Mouse (Mus musculus) megakaryocyte, embryonic 14.5 days (primary cell): Measurements from ENCODE around the gene Tbc1d4. TPM values are rescaled to one million over a fixed set of nuclear protein-coding genes. Genes with fewer than 3 reads are reported as not detected.
A peak's percentile ranks its signal among the peaks of the same experiment; 100 is the strongest.

Experiments
- H3K27me3 ChIP-seq: replicated peaks from 2 replicates; pipeline ENCODE3; 2012; ENCODE audit warnings: inconsistent platforms
- H3K36me3 ChIP-seq: replicated peaks from 2 replicates; pipeline ENCODE3; 2012; ENCODE audit warnings: low read length, inconsistent platforms, mixed read lengths
- H3K4me1 ChIP-seq: 2 replicates; pipeline ENCODE4 v1.6.1; 2012; ENCODE audit warnings: inconsistent platforms
- H3K4me3 ChIP-seq: replicated peaks from 2 replicates; pipeline ENCODE3; 2012; ENCODE audit warnings: moderate library complexity, mild to moderate bottlenecking, inconsistent platforms
- H3K9me3 ChIP-seq: 2 replicates; pipeline ENCODE4 v1.6.1; 2012; ENCODE audit warnings: inconsistent platforms
- FLI1 ChIP-seq: IDR thresholded peaks from 2 replicates; pipeline ENCODE4 v1.6.1; 2012; ENCODE audit warnings: low read length, inconsistent platforms, mixed read lengths
- GATA1 ChIP-seq: IDR thresholded peaks from 3 replicates; pipeline ENCODE4 v1.6.1; 2012; ENCODE audit warnings: mixed read lengths, low read length, inconsistent platforms, borderline replicate concordance
- polyA plus RNA-seq: library from polyadenylated mRNA; stranded (reverse); fragments of >175 nt; gene quantifications from 2 replicates; pipeline ENCODE4 v1.2.3, GENCODE M21; 2012; ENCODE audit warnings: low replicate concordance; ENCODE audit not compliant: insufficient read depth

Tbc1d4 gene
- polyA plus RNA-seq: 1.5 TPM in 1 of 2 replicates, not detected in the other

- Histone ChIP-seq H3K4me3 (peak within 1 kb of the TSS; percentile 99), H3K9me3 (no peaks in the 10 kb centered on the region), H3K36me3 (no peaks in the 10 kb centered on the region), H3K27me3 (peaks cover 5% of the 10 kb centered on the region), H3K4me1 (peaks cover 47% of the 10 kb centered on the region)
- no peak for TF ChIP-seq FLI1
- no peak for TF ChIP-seq GATA1
Observed at GRCm38 (mm10) chr14:101608519-101609368, at the start of gene Tbc1d4. TSS of gene Tbc1d4 (minus strand) at chr14:101609191.

DNA sequence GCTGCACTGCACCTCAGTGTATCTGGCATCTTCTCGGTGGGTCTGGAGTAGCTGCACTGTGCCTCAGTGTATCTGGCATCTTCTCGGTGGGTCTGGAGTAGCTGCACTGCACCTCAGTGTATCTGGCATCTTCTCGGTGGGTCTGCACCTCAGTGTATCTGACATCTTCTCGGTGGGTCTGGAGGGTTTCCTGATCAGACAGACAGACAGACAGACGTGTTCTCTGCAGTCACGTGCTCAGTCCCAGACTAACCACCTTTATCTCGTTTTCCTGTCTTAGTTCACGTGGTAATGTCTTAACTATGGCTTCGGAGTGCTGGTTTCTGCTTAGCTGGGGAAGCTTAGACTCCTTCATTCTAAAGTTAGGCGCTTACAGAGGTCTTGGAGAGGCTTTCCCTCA lies 47.3 kb upstream of the Tbc1d4 start:
- Histone ChIP-seq H3K4me3 (peak overlapping the region; percentile 50), H3K27me3 (no peaks in the 10 kb centered on the region), H3K36me3 (peaks cover 17% of the 10 kb centered on the region), H3K9me3 (no peaks in the 10 kb centered on the region), H3K4me1 (peaks cover 59% of the 10 kb centered on the region)
- TF ChIP-seq FLI1 (no peak), GATA1 (no peak)

- TF ChIP-seq FLI1: no peak
- TF ChIP-seq GATA1: no peak
- Histone ChIP-seq H3K36me3 (peaks cover 10% of the 10 kb centered on the region), H3K4me3 (peak overlapping the region; percentile 99), H3K4me1 (peaks cover 51% of the 10 kb centered on the region), H3K27me3 (no peaks in the 10 kb centered on the region), H3K9me3 (no peaks in the 10 kb centered on the region)
Observed at GRCm38 (mm10) chr14:101654526-101654909, 45.5 kb upstream of the Tbc1d4 start.

DNA sequence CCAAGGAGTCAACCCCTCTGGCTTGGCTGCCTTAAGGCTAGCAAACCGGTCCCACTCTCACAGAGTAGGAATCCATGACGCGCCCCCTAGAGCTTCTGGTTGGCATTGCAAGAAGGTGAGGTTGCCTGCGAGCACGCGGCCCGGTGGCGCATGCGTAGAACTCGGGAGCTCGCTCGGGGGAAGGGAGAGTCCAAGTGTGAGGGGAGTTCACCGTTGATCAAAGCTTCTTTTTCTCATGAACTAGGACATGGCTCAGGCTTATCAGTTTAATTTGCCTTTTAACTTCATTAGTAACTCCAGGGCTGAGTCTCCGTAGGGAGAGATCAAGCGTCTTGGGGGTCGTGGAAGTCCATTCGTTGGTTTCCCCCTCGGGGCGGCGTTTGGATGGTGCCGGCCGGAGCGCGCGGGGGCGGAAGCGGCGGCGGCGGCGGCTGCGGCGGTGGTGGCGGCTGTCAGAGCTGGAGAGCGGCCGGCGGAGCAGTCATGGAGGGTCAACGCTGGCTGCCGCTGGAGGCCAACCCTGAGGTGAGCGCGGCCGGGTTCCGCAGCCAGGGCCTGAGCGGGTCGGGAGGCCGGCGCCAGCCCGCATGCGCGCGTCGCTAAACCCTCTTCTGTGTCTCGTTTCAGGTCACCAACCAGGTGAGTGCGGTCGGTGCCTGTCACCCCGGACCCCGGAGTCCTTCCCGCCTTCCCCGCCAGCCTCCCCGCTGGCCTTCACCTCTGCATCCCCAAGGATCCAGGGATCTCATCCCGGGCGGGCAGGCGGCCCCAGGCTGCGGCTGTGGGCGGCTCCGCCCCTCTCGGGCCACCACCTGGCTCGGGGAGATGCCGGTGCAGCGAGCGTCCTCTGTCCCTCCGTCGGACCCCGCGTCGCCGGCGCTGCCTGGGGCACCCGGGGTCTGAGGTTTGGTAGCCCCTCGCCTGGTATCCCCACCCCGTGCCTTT lies 44.9 kb upstream of the Tbc1d4 start, which contains the start of gene Uchl3:
TSS of gene Uchl3 (plus strand) at position 387 of the 945 bp plus-strand sequence.
- TF ChIP-seq GATA1 (no peak), FLI1 (no peak)
- Histone ChIP-seq H3K27me3 (no peaks in the 10 kb centered on the region), H3K4me3 (peak within 1 kb of the TSS; percentile 99), H3K36me3 (peaks cover 4% of the 10 kb centered on the region), H3K9me3 (no peaks in the 10 kb centered on the region), H3K4me1 (peaks cover 44% of the 10 kb centered on the region)

GRCm38 (mm10) chr14:101652571-101652970 lies 43.6 kb upstream of the Tbc1d4 start:
- H3K27me3 ChIP-seq: peaks cover 2% of the 10 kb centered on the region
- H3K4me1 ChIP-seq: peaks cover 35% of the 10 kb centered on the region
- no peak overlapping the region for H3K4me3 ChIP-seq
- H3K9me3 ChIP-seq: no peaks in the 10 kb centered on the region
- TF ChIP-seq FLI1 (no peak), GATA1 (no peak)
- no peaks in the 10 kb centered on the region for H3K36me3 ChIP-seq

- no peak overlapping the region for H3K4me3 ChIP-seq
- H3K4me1 ChIP-seq: peaks cover 18% of the 10 kb centered on the region
- no peaks in the 10 kb centered on the region for H3K9me3 ChIP-seq
- TF ChIP-seq FLI1 (no peak), GATA1 (no peak)
- H3K36me3 ChIP-seq: no peaks in the 10 kb centered on the region
- H3K27me3 ChIP-seq: peaks cover 2% of the 10 kb centered on the region
Observed at GRCm38 (mm10) chr14:101650551-101650950, 41.6 kb upstream of the Tbc1d4 start.

DNA sequence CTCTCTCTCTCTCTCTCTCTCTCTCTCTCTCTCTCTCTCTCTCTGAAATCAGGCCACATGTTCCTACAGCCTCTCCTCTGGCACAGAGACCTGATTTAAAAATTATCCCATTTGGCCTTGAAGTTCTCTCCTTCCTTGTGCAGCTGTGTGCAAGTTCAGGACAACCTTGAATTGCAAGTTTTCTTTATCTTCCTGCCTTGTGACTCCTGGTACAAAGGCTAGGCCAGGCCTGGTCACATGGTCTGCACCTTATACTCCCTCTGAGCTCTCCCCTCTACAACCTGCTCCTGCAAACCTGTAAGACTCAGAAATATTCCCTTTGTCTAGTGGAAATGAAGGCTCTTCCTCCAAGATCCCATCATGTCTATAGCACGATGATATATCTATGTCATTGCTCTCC lies 36.0 kb upstream of the Tbc1d4 start:
- no peaks in the 10 kb centered on the region for H3K4me1 ChIP-seq
- peaks cover 2% of the 10 kb centered on the region for H3K27me3 ChIP-seq
- no peaks in the 10 kb centered on the region for H3K9me3 ChIP-seq
- H3K36me3 ChIP-seq: no peaks in the 10 kb centered on the region
- H3K4me3 ChIP-seq: no peak overlapping the region
- no peak for TF ChIP-seq GATA1
- TF ChIP-seq FLI1: no peak

DNA sequence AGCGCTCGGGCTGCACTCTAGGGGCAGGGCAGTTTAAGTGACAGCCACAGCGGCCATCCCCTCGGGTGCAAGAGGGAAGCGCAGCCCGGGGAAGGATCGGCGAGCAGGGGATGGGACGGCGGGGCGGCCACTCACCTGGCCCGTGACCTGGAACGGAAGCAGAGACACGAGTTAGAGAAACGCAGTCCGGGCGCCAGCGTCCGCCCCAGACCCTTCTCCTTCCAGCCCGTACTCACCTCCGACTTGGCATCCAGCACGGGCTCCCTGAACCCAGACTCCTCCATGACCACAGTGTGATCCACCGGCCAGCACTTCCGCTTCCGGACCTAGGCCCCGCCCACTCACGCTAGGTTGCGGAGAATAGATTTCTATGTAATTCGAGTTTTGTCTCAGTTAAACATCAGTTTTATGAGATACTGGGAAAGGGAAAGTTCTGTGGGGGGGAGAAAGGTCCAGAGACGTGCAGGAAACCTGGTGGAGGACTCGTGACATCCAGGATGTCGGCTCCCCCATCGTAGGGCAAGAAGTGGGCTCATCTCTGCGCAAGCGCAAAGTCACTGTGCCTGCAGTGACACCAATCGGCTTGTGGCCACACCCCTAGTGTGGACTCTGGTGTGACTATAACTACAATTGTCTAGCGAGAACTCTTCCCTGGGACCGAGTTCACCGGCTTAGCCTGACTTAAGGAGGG lies 31.3 kb upstream of the Tbc1d4 start, which contains the start of gene Commd6:
TSS of gene Commd6 (minus strand) at position 534 of the 691 bp plus-strand sequence.
- TF ChIP-seq GATA1 (no peak), FLI1 (0 out of 2 replicates have a peak, but pooled peaks have one; percentile 55)
- Histone ChIP-seq H3K27me3 (no peaks in the 10 kb centered on the region), H3K9me3 (no peaks in the 10 kb centered on the region), H3K4me1 (peaks cover 22% of the 10 kb centered on the region), H3K36me3 (peaks cover 16% of the 10 kb centered on the region), H3K4me3 (peak within 1 kb of the TSS; percentile 94)

DNA sequence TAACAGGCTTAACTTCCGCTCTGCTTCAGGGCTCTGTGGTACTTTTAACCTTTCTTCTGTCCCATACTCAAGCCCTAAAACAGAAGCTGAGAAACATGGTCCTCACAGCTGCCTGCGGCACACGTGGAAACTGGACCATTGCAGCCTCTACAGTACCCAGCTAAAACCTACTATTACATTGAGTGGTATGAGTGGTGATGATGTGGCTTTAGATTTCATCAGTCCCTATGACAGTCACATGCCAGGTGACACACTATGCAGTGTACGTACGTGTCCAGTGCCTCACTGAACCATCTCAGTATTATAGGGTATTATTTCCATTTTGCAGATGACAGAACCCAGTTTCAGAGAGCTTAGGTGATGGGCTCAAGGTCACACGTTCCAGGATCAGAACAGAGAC lies 28.4 kb upstream of the Tbc1d4 start:
- Histone ChIP-seq H3K36me3 (peaks cover 45% of the 10 kb centered on the region), H3K4me3 (no peak overlapping the region), H3K9me3 (no peaks in the 10 kb centered on the region), H3K4me1 (peaks cover 22% of the 10 kb centered on the region), H3K27me3 (no peaks in the 10 kb centered on the region)
- no peak for TF ChIP-seq FLI1
- no peak for TF ChIP-seq GATA1
